Mouse (Mus musculus): ENCODE measurements around the gene B430306N03Rik. TPM values are rescaled to one million over a fixed set of nuclear protein-coding genes. Genes with fewer than 3 reads are reported as not detected.

Gene B430306N03Rik
- polyA plus RNA-seq, 1 experiment: 18.8 TPM

GRCm38 (mm10) chr17:48372987-48373386 is 57.0 kb downstream of the B430306N03Rik start:
- TF ChIP-seq CTCF (IDR thresholded peaks at IDR 0.05; ENCODE audit: low read depth, low read length) (no peak), POLR2A (IDR thresholded peaks at IDR 0.05; ENCODE audit: borderline replicate concordance, low read depth, low read length) (no peak)
- Histone ChIP-seq H3K4me3 (ENCODE audit: insufficient read depth, low read length) (no peak overlapping the region), H3K27ac (ENCODE audit: insufficient read depth, low read depth, low read length) (no peak overlapping the region), H3K4me1 (ENCODE audit: control insufficient read depth, insufficient read depth, low read length) (no peaks in the 10 kb centered on the region)

- no peaks in the 10 kb centered on the region; the same call in 1 of the 2 replicates for H3K4me1 ChIP-seq (ENCODE audit: control insufficient read depth, insufficient read depth, low read length)
- TF ChIP-seq POLR2A (IDR thresholded peaks at IDR 0.05; ENCODE audit: borderline replicate concordance, low read depth, low read length) (no peak), CTCF (IDR thresholded peaks at IDR 0.05; ENCODE audit: low read depth, low read length) (no peak)
Observed at GRCm38 (mm10) chr17:48376102-48376501, 60.2 kb downstream of the B430306N03Rik start.

More at GRCm38 (mm10) chr17:48376102-48376501, 60.2 kb downstream of the B430306N03Rik start:
- no peak overlapping the region for H3K27ac ChIP-seq (ENCODE audit: insufficient read depth, low read depth, low read length)
- H3K4me3 ChIP-seq (ENCODE audit: insufficient read depth, low read length): no peak overlapping the region

Other genes starting within 250 kb of the B430306N03Rik start
- gene 1700067P10Rik, start 226.8 kb upstream of the B430306N03Rik start, polyA plus RNA-seq (2012; ENCODE audit: insufficient read depth, insufficient read length, missing spikeins): not detected in 2 replicates
- not detected in 2 replicates for gene 9830107B12Rik, start 169.9 kb upstream of the B430306N03Rik start, polyA plus RNA-seq (2012; ENCODE audit: insufficient read depth, insufficient read length, missing spikeins)
- gene A530064D06Rik, start 148.9 kb upstream of the B430306N03Rik start, polyA plus RNA-seq (2012; ENCODE audit: insufficient read depth, insufficient read length, missing spikeins): 11.0 and 14.9 TPM in 2 replicates
- not detected in 2 replicates for gene Trem1, start 83.4 kb upstream of the B430306N03Rik start, polyA plus RNA-seq (2012; ENCODE audit: insufficient read depth, insufficient read length, missing spikeins)
- not detected in 2 replicates for gene Trem3, start 68.4 kb upstream of the B430306N03Rik start, polyA plus RNA-seq (2012; ENCODE audit: insufficient read depth, insufficient read length, missing spikeins)
- 0.45 and 0.63 TPM in 2 replicates for gene Treml4, start 51.8 kb upstream of the B430306N03Rik start, polyA plus RNA-seq (2012; ENCODE audit: insufficient read depth, insufficient read length, missing spikeins)
- 0.48 and 0.56 TPM in 2 replicates for gene Treml2, start 16.6 kb upstream of the B430306N03Rik start, polyA plus RNA-seq (2012; ENCODE audit: insufficient read depth, insufficient read length, missing spikeins)
- gene Trem2, start 30.3 kb downstream of the B430306N03Rik start, polyA plus RNA-seq (2012; ENCODE audit: insufficient read depth, insufficient read length, missing spikeins): 859 and 887 TPM in 2 replicates
- gene Treml1, start 43.8 kb downstream of the B430306N03Rik start, polyA plus RNA-seq (2012; ENCODE audit: insufficient read depth, insufficient read length, missing spikeins): 7.6 TPM in 2 replicates
- gene Nfya, start 93.8 kb downstream of the B430306N03Rik start, polyA plus RNA-seq (2012; ENCODE audit: insufficient read depth, insufficient read length, missing spikeins): 62.7 and 63.7 TPM in 2 replicates
- gene Oard1, start 93.9 kb downstream of the B430306N03Rik start, polyA plus RNA-seq (2012; ENCODE audit: insufficient read depth, insufficient read length, missing spikeins): 29.3 and 38.4 TPM in 2 replicates
- gene Apobec2, start 116.8 kb downstream of the B430306N03Rik start, polyA plus RNA-seq (2012; ENCODE audit: insufficient read depth, insufficient read length, missing spikeins): not detected in 2 replicates
- not detected in 2 replicates for gene Tspo2, start 135.4 kb downstream of the B430306N03Rik start, polyA plus RNA-seq (2012; ENCODE audit: insufficient read depth, insufficient read length, missing spikeins)
- not detected in 2 replicates for gene Unc5cl, start 138.8 kb downstream of the B430306N03Rik start, polyA plus RNA-seq (2012; ENCODE audit: insufficient read depth, insufficient read length, missing spikeins)